Mouse (Mus musculus) forebrain, embryonic 15.5 days (tissue): ENCODE results near the gene Cpsf4l. TPM values are rescaled to one million over a fixed set of nuclear protein-coding genes. Genes with fewer than 3 reads are reported as not detected.

ENCODE experiments used
- ATAC-seq: fragments of 200-750 bp; cut with Nextera tagmentation; replicated peaks from 2 replicates; pipeline ENCODE4 v1.8.0; 2017; ENCODE audit warnings: mild to moderate bottlenecking, moderate TSS enrichment, moderate library complexity
- H3K27ac ChIP-seq: fragments of 300-500 bp; sonication (generic); replicated peaks from 2 replicates; pipeline ENCODE4 v1.5.1; 2015; ENCODE audit warnings: mild to moderate bottlenecking, inconsistent platforms
- H3K27me3 ChIP-seq: fragments of 300-500 bp; sonication (generic); 2 replicates; pipeline ENCODE4 v1.6.1; 2015; ENCODE audit warnings: inconsistent platforms
- H3K36me3 ChIP-seq: fragments of 300-500 bp; sonication (generic); 2 replicates; pipeline ENCODE4 v1.6.1; 2015; ENCODE audit warnings: mild to moderate bottlenecking, inconsistent platforms
- H3K4me1 ChIP-seq: fragments of 300-500 bp; sonication (generic); 2 replicates; pipeline ENCODE4 v1.6.1; 2015; ENCODE audit warnings: inconsistent platforms
- H3K4me2 ChIP-seq: fragments of 300-500 bp; sonication (generic); replicated peaks from 2 replicates; pipeline ENCODE4 v1.6.1; 2015; ENCODE audit warnings: mild to moderate bottlenecking, inconsistent platforms
- H3K4me3 ChIP-seq: fragments of 300-500 bp; sonication (generic); 2 replicates; pipeline ENCODE4 v1.5.1; 2015; ENCODE audit warnings: mild to moderate bottlenecking, inconsistent platforms
- H3K9ac ChIP-seq: fragments of 300-500 bp; sonication (generic); replicated peaks from 2 replicates; pipeline ENCODE4 v1.6.1; 2015; ENCODE audit warnings: mild to moderate bottlenecking, inconsistent platforms
- H3K9me3 ChIP-seq: fragments of 300-500 bp; sonication (generic); 2 replicates; pipeline ENCODE4 v1.6.1; 2016; ENCODE audit warnings: inconsistent platforms
- WGBS: fragments of 180-500 bp; shearing (Covaris S2); methylation state at CpG from one replicate; pipeline ENCODE4 v1.1.7; 2015; ENCODE audit warnings: mixed read lengths; 5-methylcytosine and 5-hydroxymethylcytosine counted together
- polyA plus RNA-seq: library from polyadenylated mRNA; unstranded; fragments of >200 nt; fragmentation: Nextera tagmentation; extraction: Ambion mirVana; gene quantifications from 2 replicates; pipeline ENCODE4 v1.2.1, GENCODE M21; 2015

Gene Cpsf4l
- polyA plus RNA-seq, 1 experiment from 2014 or later: 0.38 TPM

DNA sequence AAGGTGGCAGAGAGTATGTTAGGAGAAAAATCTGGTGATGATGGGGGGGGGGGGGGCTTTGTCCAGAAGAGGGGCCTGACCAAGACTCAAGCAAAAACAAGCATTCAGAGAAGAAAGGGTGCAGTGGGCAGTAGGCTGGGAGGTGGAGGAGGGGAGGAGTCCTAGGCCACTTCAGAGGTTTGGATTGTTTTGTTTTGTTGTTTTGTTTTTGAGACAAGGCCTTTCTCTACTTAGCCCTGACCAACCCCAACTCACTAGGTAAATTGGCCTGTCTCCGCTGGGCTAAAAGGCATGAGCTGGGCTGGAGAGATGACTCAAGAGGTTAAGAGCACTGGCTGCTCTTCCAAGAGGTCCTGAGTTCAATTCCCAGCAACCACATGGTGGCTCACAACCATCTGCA lies 1.2 kb upstream of the Cpsf4l start:
- Histone ChIP-seq H3K4me2 (no peak overlapping the region), H3K4me1 (peaks cover 17% of the 10 kb centered on the region), H3K27ac (no peak overlapping the region), H3K27me3 (no peaks in the 10 kb centered on the region), H3K36me3 (no peaks in the 10 kb centered on the region), H3K4me3 (no peak overlapping the region), H3K9me3 (no peaks in the 10 kb centered on the region), H3K9ac (no peak overlapping the region)
- 45% methylated on average over 1 of the region's 1 CpGs for WGBS
- ATAC-seq: no peak

DNA sequence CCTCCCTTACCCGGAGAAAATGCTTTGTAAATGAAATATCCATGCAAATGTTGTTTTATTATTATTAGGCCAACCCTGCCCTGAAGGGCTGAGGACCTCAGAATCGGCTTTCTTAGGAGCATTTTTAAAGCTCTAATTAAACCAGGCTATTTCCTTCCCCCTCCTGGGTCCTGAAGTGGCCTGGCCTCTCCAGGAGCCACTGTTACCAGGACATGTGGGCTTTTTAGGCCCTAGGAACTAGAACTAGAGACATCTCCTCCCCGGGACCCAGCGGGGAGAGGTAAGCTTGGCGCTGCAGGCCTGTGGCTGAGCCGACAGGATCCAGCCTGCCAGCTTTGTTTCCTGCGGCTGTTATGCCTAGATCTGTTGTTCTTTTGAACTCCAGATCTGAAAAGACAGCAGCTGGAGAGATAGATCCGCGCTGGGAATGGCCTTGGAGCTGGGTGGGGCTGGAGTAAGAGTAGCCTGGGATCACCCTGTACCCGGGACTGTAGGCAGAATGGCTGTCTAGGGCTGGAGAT lies 500 bp upstream of the Cpsf4l start:
- Histone ChIP-seq H3K27ac (peak overlapping the region; percentile 47; the same call in 1 of the 2 replicates), H3K36me3 (no peaks in the 10 kb centered on the region), H3K4me1 (peaks cover 17% of the 10 kb centered on the region), H3K4me2 (no peak overlapping the region), H3K4me3 (no peak overlapping the region), H3K9me3 (no peaks in the 10 kb centered on the region), H3K27me3 (no peaks in the 10 kb centered on the region), H3K9ac (no peak overlapping the region)
- under 1% methylated on average over 10 of the region's 10 CpGs for WGBS
- peak; percentile 53 for ATAC-seq

DNA sequence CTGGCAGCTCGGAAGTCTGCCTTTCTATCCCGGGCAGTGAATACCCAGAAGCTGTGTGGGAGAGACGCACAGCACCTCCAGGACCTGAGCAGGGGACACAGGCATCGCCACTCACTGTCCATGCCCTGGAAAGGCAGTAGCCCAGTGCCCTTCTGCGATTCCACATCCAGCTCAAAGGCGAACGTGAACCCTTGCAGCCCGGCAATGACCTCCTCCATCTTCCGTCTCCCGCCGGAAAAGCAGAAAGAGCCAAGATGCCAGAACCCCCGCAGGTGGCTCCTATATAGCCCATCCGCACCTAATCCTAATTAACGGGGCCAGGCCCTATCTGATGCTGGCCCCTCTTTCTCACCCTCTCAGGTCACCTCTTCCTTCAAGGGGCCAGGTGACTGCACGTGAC lies 545 bp downstream of the Cpsf4l start:
- Histone ChIP-seq H3K36me3 (no peaks in the 10 kb centered on the region), H3K4me3 (no peak overlapping the region), H3K27ac (no peak overlapping the region), H3K9me3 (no peaks in the 10 kb centered on the region), H3K27me3 (no peaks in the 10 kb centered on the region), H3K4me2 (no peak overlapping the region), H3K9ac (no peak overlapping the region), H3K4me1 (peaks cover 17% of the 10 kb centered on the region)
- no peak for ATAC-seq
- 12% methylated on average over 15 of the region's 15 CpGs for WGBS

DNA sequence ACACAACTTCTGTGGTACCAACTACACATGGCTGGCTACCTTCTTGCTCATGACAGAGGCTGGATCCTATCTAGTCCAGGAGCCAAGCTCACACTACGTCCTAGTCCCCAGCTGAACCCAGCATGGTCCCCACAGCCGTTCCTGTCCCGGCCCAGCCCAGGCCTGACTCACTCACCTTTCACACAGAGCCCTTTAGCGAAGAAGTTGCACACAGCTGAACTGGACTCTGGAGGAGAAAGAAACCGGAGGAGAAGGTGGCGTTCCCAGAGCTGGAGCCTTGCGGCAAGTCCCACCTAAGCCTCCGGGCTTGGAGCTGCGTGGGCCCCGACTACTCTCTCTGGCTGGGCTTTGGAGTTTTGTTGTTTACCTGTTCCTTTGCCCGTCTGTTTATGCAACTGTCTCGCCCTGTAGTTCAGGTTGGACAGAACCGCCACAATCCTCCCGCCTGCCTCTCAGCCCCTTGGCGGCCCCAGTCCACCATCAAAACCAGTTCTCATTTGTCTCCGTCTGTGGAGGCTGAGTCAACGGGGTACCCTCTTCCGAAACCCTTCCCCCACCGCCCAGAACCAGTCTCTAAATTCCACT lies 1.1 kb downstream of the Cpsf4l start:
- Histone ChIP-seq H3K4me1 (peaks cover 17% of the 10 kb centered on the region), H3K9me3 (no peaks in the 10 kb centered on the region), H3K27ac (no peak overlapping the region), H3K9ac (no peak overlapping the region), H3K27me3 (no peaks in the 10 kb centered on the region), H3K4me3 (no peak overlapping the region), H3K4me2 (no peak overlapping the region), H3K36me3 (no peaks in the 10 kb centered on the region)
- ATAC-seq: no peak
- 54% methylated on average over 19 of the region's 19 CpGs for WGBS

DNA sequence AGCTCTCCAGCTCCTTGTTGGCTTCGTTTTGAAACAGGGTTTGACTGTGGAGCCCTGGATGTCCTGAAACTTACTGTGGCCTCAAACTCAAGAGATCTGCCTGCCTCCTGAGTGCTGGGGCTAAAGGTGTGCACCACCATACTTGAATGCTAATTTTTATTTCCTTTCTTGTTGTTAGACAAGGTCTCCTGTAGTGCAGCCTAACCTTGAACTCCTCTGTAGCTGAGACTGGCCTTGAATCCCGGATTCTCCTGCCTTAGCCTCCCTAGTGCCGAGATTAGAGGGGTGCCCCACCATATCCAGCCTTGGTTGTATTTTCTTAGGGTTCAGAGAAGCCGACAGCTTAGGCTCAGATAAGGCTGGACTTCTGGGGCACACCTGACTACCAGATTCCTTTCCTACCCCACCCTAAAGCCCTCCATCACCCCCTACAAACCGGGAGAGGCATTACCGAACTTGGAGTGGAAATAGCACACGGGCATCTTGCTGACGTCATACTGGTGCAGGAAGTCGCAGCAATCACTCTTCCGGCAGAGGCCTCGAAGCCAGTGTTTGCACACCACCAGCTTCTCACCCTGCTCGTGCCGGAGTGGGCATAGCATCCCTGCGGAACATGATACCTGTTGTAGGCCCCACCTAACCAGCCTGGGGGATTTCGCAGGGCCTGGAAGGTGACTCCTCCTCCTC lies 3.7 kb downstream of the Cpsf4l start:
- no peak for ATAC-seq
- no peak overlapping the region for H3K4me2 ChIP-seq
- no peak overlapping the region for H3K27ac ChIP-seq
- 88% methylated on average over 15 of the region's 15 CpGs for WGBS
- H3K4me1 ChIP-seq: peaks cover 17% of the 10 kb centered on the region
- H3K9ac ChIP-seq: no peak overlapping the region
- no peaks in the 10 kb centered on the region for H3K36me3 ChIP-seq
- no peaks in the 10 kb centered on the region for H3K27me3 ChIP-seq
- H3K4me3 ChIP-seq: no peak overlapping the region
- H3K9me3 ChIP-seq: no peaks in the 10 kb centered on the region

DNA sequence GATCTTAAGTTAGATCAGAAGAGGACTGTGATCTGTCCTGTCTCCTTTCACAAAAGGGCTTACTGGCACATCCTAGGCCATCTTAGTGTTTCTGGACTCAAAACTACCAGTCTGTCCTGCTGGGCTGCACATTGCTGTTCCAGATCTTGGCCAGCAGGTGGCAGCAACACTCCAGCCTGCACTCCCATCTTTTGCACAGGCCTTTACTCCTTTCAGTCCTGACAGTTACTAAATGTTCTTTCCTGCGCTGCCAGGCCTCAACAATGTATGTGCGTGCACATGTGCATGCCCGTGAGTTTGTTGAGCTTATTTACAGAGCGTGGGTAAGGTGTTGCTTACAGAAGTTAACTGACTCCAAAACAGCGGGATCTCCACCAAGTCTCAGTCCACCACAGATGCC lies 6.1 kb downstream of the Cpsf4l start:
- H3K4me2 ChIP-seq: no peak overlapping the region
- no peaks in the 10 kb centered on the region for H3K4me1 ChIP-seq
- no peaks in the 10 kb centered on the region for H3K36me3 ChIP-seq
- H3K9me3 ChIP-seq: no peaks in the 10 kb centered on the region
- H3K27ac ChIP-seq: no peak overlapping the region
- no peaks in the 10 kb centered on the region for H3K27me3 ChIP-seq
- ATAC-seq: peak; percentile 76
- H3K9ac ChIP-seq: no peak overlapping the region
- 30% methylated on average over 5 of the region's 5 CpGs for WGBS
- H3K4me3 ChIP-seq: no peak overlapping the region

DNA sequence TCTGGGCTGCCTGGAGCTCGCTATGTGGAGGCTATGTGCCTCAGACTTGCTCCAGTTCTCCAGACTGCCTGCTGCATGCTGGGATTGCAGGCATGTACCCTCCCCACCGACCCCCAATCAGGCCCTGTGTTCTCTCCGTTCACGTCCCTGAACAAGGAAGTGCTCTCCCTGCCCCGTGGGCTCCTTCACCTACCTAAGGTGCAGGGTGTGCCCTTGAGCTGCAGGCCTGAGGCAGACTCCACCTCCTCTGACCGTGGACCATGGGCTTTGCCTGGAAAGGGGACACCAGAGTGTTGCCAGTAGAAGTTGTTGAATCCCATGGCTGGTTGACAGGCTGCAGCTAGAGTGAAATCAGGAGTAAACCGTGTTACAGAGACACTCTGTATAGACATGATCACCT lies 10.2 kb downstream of the Cpsf4l start:
- WGBS: 90% methylated on average over 7 of the region's 7 CpGs
- Histone ChIP-seq H3K27ac (no peak overlapping the region), H3K4me3 (no peak overlapping the region), H3K36me3 (peaks cover 20% of the 10 kb centered on the region), H3K4me1 (no peaks in the 10 kb centered on the region), H3K4me2 (no peak overlapping the region), H3K9me3 (no peaks in the 10 kb centered on the region), H3K9ac (no peak overlapping the region), H3K27me3 (no peaks in the 10 kb centered on the region)
- no peak for ATAC-seq

DNA sequence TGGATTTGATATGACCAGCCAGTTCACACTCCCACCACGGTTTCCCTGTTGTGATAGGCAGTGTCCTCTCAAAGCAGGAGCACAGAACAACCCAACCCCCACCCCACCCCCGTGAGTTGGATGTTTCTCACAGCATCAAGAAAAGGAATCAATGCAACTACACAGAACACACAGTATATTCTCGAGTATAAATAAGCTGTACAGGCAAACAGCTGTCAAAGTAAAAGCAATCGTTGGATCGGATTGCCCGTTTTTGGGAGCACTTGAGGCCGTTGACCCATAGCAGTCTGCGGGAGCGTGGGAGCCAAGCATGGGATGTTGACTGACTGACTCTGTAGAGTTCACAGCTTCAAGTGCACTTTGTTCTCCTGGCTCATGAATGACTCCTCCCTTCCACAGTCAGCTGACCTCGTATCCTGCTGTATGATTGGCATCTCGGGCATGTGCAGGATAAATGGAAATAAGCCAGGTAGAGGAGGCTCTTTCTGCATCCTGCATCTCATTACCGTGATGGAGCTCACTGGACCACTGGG lies 11.7 kb downstream of the Cpsf4l start:
- no peak for ATAC-seq
- 72% methylated on average over 12 of the region's 12 CpGs for WGBS
- Histone ChIP-seq H3K4me3 (no peak overlapping the region), H3K9ac (no peak overlapping the region), H3K4me1 (no peaks in the 10 kb centered on the region), H3K27ac (no peak overlapping the region), H3K9me3 (no peaks in the 10 kb centered on the region), H3K4me2 (no peak overlapping the region), H3K27me3 (no peaks in the 10 kb centered on the region), H3K36me3 (peaks cover 34% of the 10 kb centered on the region)

DNA sequence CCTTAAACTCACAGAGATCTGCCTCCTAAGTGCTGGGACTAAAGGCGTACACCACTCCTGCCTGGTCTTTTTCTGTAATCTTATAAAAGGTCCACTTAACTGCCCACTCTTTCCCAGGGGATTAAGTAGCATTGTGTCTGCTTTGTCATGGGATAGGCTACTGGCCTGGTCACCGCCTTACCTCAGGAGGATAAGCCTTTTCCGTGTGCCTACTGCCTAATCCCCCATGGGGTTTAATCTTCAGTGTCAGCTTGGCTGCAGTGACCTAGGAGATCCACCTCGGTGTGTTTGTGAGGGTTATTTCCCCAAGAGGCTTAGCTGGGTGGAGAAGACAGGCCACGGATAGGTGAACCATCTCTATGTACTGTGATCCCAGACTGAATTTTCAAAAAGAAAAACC lies 12.2 kb downstream of the Cpsf4l start:
- H3K9ac ChIP-seq: no peak overlapping the region
- H3K27me3 ChIP-seq: no peaks in the 10 kb centered on the region
- WGBS: 30% methylated on average over 5 of the region's 5 CpGs
- H3K4me2 ChIP-seq: no peak overlapping the region
- no peaks in the 10 kb centered on the region for H3K4me1 ChIP-seq
- no peaks in the 10 kb centered on the region for H3K9me3 ChIP-seq
- H3K4me3 ChIP-seq: no peak overlapping the region
- no peak for ATAC-seq
- no peak overlapping the region for H3K27ac ChIP-seq
- peaks cover 40% of the 10 kb centered on the region for H3K36me3 ChIP-seq

DNA sequence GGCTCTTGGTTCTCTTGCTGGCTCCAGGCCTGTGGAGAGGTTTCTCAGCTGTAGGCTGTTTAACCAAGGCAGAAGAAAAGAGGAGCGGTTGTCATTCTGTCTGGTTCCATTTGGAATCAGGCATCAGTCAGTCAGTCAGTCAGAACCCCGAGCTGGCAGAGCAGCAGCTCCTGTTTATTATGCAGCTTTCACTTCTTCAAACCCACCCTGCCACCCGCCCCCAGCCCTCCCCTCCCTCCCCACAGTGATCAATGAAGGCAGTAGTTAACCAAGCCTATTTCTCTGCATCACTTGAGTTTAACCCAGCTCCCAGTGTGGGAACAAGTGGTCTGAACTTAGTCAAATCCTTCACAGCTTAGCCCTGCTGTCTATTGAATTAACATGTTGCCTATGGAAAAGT lies 18.0 kb downstream of the Cpsf4l start:
- no peak overlapping the region for H3K9ac ChIP-seq
- WGBS: 67% methylated on average over 3 of the region's 3 CpGs
- no peaks in the 10 kb centered on the region for H3K27me3 ChIP-seq
- H3K36me3 ChIP-seq: peaks cover 75% of the 10 kb centered on the region
- no peak overlapping the region for H3K4me2 ChIP-seq
- H3K27ac ChIP-seq: no peak overlapping the region
- ATAC-seq: no peak
- no peaks in the 10 kb centered on the region for H3K9me3 ChIP-seq
- peaks cover 3% of the 10 kb centered on the region for H3K4me1 ChIP-seq
- H3K4me3 ChIP-seq: no peak overlapping the region

DNA sequence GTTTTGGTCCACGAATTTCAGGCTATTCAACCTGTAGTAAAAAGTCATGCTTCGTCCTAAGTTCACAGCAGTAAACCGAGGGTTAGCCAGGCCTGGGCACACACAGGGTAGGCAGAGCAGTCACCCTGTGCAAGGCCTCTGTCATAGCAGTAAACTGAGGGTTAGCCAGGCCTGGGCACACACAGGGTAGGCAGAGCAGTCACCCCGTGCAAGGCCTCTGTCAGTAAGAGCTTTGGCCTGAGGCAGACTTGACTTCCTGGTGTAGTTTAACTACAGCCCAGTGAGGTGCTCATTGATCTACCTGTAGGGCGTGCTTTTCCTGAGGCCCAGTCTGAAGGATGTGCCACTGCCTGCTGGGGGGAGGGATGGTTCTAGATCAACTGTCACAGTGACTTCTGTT lies 18.5 kb downstream of the Cpsf4l start:
- H3K27me3 ChIP-seq: no peaks in the 10 kb centered on the region
- no peaks in the 10 kb centered on the region for H3K9me3 ChIP-seq
- H3K4me1 ChIP-seq: peaks cover 8% of the 10 kb centered on the region
- H3K4me2 ChIP-seq: no peak overlapping the region
- H3K4me3 ChIP-seq: no peak overlapping the region
- no peak for ATAC-seq
- no peak overlapping the region for H3K9ac ChIP-seq
- peaks cover 70% of the 10 kb centered on the region for H3K36me3 ChIP-seq
- WGBS: 87% methylated on average over 5 of the region's 5 CpGs
- no peak overlapping the region for H3K27ac ChIP-seq

DNA sequence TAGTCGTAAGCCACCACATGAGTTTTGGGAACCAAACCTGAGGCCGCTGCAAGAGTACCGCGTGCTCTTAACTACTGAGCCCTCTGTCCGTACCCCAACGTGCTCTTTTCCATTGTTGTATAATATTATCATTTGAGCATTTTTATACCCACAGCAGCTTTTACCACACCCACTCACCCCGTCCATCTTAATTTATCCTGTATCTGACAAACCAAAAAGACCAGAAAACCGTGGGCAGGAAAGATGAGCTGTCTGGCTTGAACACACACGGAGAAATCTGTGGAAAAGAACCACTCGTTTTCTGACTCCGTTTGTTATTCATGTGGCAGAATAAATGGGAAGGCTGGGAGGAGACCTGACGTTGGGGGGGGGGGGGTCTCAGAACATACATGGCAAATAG lies 19.3 kb downstream of the Cpsf4l start:
- WGBS: 90% methylated on average over 12 of the region's 12 CpGs
- no peak overlapping the region for H3K27ac ChIP-seq
- H3K9me3 ChIP-seq: no peaks in the 10 kb centered on the region
- H3K4me1 ChIP-seq: peaks cover 15% of the 10 kb centered on the region
- H3K4me2 ChIP-seq: no peak overlapping the region
- no peak for ATAC-seq
- H3K27me3 ChIP-seq: no peaks in the 10 kb centered on the region
- peaks cover 66% of the 10 kb centered on the region for H3K36me3 ChIP-seq
- H3K9ac ChIP-seq: no peak overlapping the region
- H3K4me3 ChIP-seq: no peak overlapping the region
